Mouse (Mus musculus): Measurements from ENCODE around the gene Gipc3.

DNA sequence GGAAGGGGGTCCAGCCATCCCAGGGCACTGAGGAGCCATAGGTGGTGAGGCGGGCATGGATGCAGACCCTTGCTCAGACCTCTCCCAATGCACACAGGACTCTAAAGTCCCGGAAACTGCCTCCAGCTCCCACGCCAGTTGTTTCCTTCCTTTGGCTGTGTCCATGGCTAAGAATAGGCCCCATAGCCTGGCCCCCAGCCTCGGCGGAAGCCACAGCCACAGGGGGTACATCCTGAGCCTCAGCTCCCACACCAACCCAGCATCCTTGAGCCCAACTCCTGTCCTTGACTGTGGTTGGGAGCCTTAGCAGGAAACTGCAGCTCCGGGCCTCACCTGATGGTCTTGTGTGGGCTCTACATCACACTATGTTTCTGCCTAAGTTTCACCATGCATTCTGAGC, 16.2 kb downstream of the Gipc3 start:
- TF ChIP-seq USF1 (IDR thresholded peaks at IDR 0.05; ENCODE audit: low read depth, low read length) (no peak), KAT2A (IDR thresholded peaks at IDR 0.05; ENCODE audit: insufficient replicate concordance, low read length) (no peak), POLR2A (IDR thresholded peaks at IDR 0.05; ENCODE audit: low read depth, low read length) (no peak), CTCF (conservative IDR thresholded peaks at IDR 0.05 in 1 of 2, IDR thresholded peaks at IDR 0.05 in 1 of 2; ENCODE audit: low read depth in 2 of 2, low read length in 2 of 2) (no peak), ZMIZ1 (IDR thresholded peaks at IDR 0.05; ENCODE audit: low read depth, low read length) (no peak), HCFC1 (IDR thresholded peaks at IDR 0.05; ENCODE audit: low read depth, low read length) (no peak), MXI1 (IDR thresholded peaks at IDR 0.05; ENCODE audit: low read depth, low read length) (no peak), GABPA (IDR thresholded peaks at IDR 0.05; ENCODE audit: insufficient replicate concordance, low read depth, low read length) (no peak)
